Mouse (Mus musculus): Measurements from ENCODE around the gene Tnks1bp1.

GRCm38 (mm10) chr2:85095906-85096305, 48.1 kb downstream of the Tnks1bp1 start:
- TF ChIP-seq CTCF (IDR thresholded peaks at IDR 0.05; ENCODE audit: extremely low read depth, insufficient read length, insufficient replicate concordance, low read depth, low read length) (no peak), POLR2A (IDR thresholded peaks at IDR 0.05; ENCODE audit: low read depth, low read length) (no peak)
